Mouse (Mus musculus): ENCODE measurements around the gene Tagln2. TPM values are rescaled to one million over a fixed set of nuclear protein-coding genes. Genes with fewer than 3 reads are reported as not detected.

Gene Tagln2
- polyA plus RNA-seq, 1 experiment = 771 TPM

DNA sequence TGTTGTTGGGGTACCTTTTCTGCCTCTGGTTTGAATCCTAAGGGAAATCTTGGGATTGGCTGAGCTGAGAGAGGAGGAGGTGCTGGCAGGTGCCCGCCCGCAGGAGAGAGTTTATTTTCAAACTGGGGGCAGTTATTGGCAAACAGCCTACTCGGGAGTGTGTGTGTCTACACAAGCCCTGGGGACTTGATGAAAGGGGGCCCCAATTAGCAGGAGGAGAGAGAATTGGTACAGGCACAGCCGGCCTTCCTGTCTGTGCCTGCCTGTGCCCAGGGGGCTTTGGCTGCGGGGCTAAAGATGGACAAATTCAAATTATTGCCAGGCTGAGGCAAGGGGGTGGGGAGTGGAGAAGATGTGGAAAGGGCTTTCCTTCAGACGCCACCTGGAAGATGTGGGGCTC is 14.0 kb upstream of the Tagln2 start:
- no peak overlapping the region for H3ac ChIP-seq (ENCODE audit: control insufficient read depth, insufficient read length, low read depth)
- TF ChIP-seq FOSL1 (IDR thresholded peaks at IDR 0.05; ENCODE audit: insufficient read depth, low read length, poor library complexity, severe bottlenecking) (no peak), MAX (IDR thresholded peaks at IDR 0.05) (no peak), CTCF (IDR thresholded peaks at IDR 0.05; ENCODE audit: control insufficient read depth, insufficient read depth, insufficient read length) (no peak), CEBPB (IDR thresholded peaks at IDR 0.05; ENCODE audit: low read depth) (no peak), MYOG (IDR thresholded peaks at IDR 0.05; ENCODE audit: control insufficient read depth, extremely low read depth, insufficient read length) (no peak), MYOD1 (IDR thresholded peaks at IDR 0.05; ENCODE audit: control insufficient read depth, insufficient read length, low read depth) (no peak), USF1 (IDR thresholded peaks at IDR 0.05; ENCODE audit: low read depth) (no peak)
- H3K79me3 ChIP-seq (ENCODE audit: low read depth) = no peaks in the 10 kb centered on the region
- H3K79me2 ChIP-seq (ENCODE audit: control insufficient read depth, insufficient read depth) = no peaks in the 10 kb centered on the region
- no peaks in the 10 kb centered on the region for H3K36me3 ChIP-seq (ENCODE audit: control insufficient read depth, insufficient read depth)
- no peak overlapping the region for H3K4me3 ChIP-seq (ENCODE audit: insufficient read depth, poor library complexity, severe bottlenecking)
- no peaks in the 10 kb centered on the region for H3K27me3 ChIP-seq (ENCODE audit: control insufficient read depth, insufficient read depth, insufficient read length)

DNA sequence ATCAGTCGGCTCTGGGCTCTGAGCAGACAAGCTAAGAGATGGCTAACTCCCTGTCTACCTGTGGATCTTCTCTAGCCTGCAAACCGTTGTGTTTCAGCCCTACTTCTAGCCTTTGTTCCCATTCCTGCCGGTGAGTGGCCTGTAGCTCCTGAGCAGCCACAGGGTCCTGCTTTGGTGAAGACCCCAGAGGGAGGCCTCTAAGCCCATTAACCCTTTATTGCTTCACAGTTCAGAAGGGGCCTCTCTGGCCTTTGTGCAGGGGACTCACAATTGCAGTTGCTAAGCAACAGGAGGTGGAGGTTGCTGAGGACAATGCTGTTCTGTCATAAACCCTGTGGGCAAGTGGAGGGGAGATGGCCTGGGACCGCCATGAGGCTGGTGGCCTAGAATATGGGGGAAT is 13.6 kb upstream of the Tagln2 start:
- no peaks in the 10 kb centered on the region for H3K27me3 ChIP-seq (ENCODE audit: control insufficient read depth, insufficient read depth, insufficient read length)
- no peak overlapping the region for H3ac ChIP-seq (ENCODE audit: control insufficient read depth, insufficient read length, low read depth)
- no peak for TF ChIP-seq MAX (IDR thresholded peaks at IDR 0.05)
- no peak for TF ChIP-seq CEBPB (IDR thresholded peaks at IDR 0.05; ENCODE audit: low read depth)
- TF ChIP-seq FOSL1 (IDR thresholded peaks at IDR 0.05; ENCODE audit: insufficient read depth, low read length, poor library complexity, severe bottlenecking) = no peak
- no peak for TF ChIP-seq MYOG (IDR thresholded peaks at IDR 0.05; ENCODE audit: control insufficient read depth, extremely low read depth, insufficient read length)
- TF ChIP-seq CTCF (IDR thresholded peaks at IDR 0.05; ENCODE audit: control insufficient read depth, insufficient read depth, insufficient read length) = no peak
- TF ChIP-seq MYOD1 (IDR thresholded peaks at IDR 0.05; ENCODE audit: control insufficient read depth, insufficient read length, low read depth) = no peak
- no peak for TF ChIP-seq USF1 (IDR thresholded peaks at IDR 0.05; ENCODE audit: low read depth)
- no peaks in the 10 kb centered on the region for H3K36me3 ChIP-seq (ENCODE audit: control insufficient read depth, insufficient read depth)
- no peak overlapping the region for H3K4me3 ChIP-seq (ENCODE audit: insufficient read depth, poor library complexity, severe bottlenecking)
- H3K79me3 ChIP-seq (ENCODE audit: low read depth) = no peaks in the 10 kb centered on the region
- H3K79me2 ChIP-seq (ENCODE audit: control insufficient read depth, insufficient read depth) = no peaks in the 10 kb centered on the region

GRCm38 (mm10) chr1:172486651-172487050 is 13.2 kb upstream of the Tagln2 start:
- H3K79me2 ChIP-seq (ENCODE audit: control insufficient read depth, insufficient read depth) = no peaks in the 10 kb centered on the region
- no peak overlapping the region for H3ac ChIP-seq (ENCODE audit: control insufficient read depth, insufficient read length, low read depth)
- no peaks in the 10 kb centered on the region for H3K27me3 ChIP-seq (ENCODE audit: control insufficient read depth, insufficient read depth, insufficient read length)
- TF ChIP-seq MAX (IDR thresholded peaks at IDR 0.05) (no peak), FOSL1 (IDR thresholded peaks at IDR 0.05; ENCODE audit: insufficient read depth, low read length, poor library complexity, severe bottlenecking) (no peak), MYOG (IDR thresholded peaks at IDR 0.05; ENCODE audit: control insufficient read depth, extremely low read depth, insufficient read length) (no peak), CTCF (IDR thresholded peaks at IDR 0.05; ENCODE audit: control insufficient read depth, insufficient read depth, insufficient read length) (no peak), USF1 (IDR thresholded peaks at IDR 0.05; ENCODE audit: low read depth) (no peak)
- H3K36me3 ChIP-seq (ENCODE audit: control insufficient read depth, insufficient read depth) = no peaks in the 10 kb centered on the region
- no peak overlapping the region for H3K4me3 ChIP-seq (ENCODE audit: insufficient read depth, poor library complexity, severe bottlenecking)
- H3K79me3 ChIP-seq (ENCODE audit: low read depth) = no peaks in the 10 kb centered on the region

DNA sequence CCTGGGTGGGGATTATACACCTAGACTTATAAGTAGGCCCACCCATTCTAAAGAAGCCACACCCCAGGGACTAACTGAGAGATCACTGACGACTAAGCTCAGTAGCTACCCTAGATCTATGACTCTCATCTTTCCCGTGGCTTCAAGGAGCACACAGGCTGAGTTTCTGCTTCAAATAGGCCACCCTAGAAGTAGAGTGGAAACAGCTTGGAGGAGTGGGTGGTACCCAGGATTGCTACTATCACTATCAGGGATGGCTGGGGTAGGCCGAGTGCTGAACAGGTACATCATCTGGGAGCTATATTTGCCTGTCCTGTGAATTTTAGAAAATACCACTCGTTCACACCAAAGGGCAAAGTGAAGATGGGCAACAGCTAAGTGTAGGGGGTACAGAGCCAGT is 12.0 kb upstream of the Tagln2 start:
- Histone ChIP-seq H3K79me3 (ENCODE audit: low read depth) (no peaks in the 10 kb centered on the region), H3K4me3 (ENCODE audit: insufficient read depth, poor library complexity, severe bottlenecking) (no peak overlapping the region), H3K36me3 (ENCODE audit: control insufficient read depth, insufficient read depth) (no peaks in the 10 kb centered on the region), H3K79me2 (ENCODE audit: control insufficient read depth, insufficient read depth) (no peaks in the 10 kb centered on the region), H3K27me3 (ENCODE audit: control insufficient read depth, insufficient read depth, insufficient read length) (no peaks in the 10 kb centered on the region), H3ac (ENCODE audit: control insufficient read depth, insufficient read length, low read depth) (no peak overlapping the region)
- TF ChIP-seq CTCF (IDR thresholded peaks at IDR 0.05; ENCODE audit: control insufficient read depth, insufficient read depth, insufficient read length) (no peak), CEBPB (IDR thresholded peaks at IDR 0.05; ENCODE audit: low read depth) (no peak), MYOD1 (IDR thresholded peaks at IDR 0.05; ENCODE audit: control insufficient read depth, insufficient read length, low read depth) (no peak), MYOG (IDR thresholded peaks at IDR 0.05; ENCODE audit: control insufficient read depth, extremely low read depth, insufficient read length) (no peak), USF1 (IDR thresholded peaks at IDR 0.05; ENCODE audit: low read depth) (no peak), MAX (IDR thresholded peaks at IDR 0.05) (no peak), FOSL1 (IDR thresholded peaks at IDR 0.05; ENCODE audit: insufficient read depth, low read length, poor library complexity, severe bottlenecking) (no peak)

GRCm38 (mm10) chr1:172488831-172489230 is 11.0 kb upstream of the Tagln2 start:
- TF ChIP-seq CEBPB (IDR thresholded peaks at IDR 0.05; ENCODE audit: low read depth) (no peak), USF1 (IDR thresholded peaks at IDR 0.05; ENCODE audit: low read depth) (no peak), MYOD1 (IDR thresholded peaks at IDR 0.05; ENCODE audit: control insufficient read depth, insufficient read length, low read depth) (no peak), MAX (IDR thresholded peaks at IDR 0.05) (no peak), CTCF (IDR thresholded peaks at IDR 0.05; ENCODE audit: control insufficient read depth, insufficient read depth, insufficient read length) (no peak), FOSL1 (IDR thresholded peaks at IDR 0.05; ENCODE audit: insufficient read depth, low read length, poor library complexity, severe bottlenecking) (no peak), MYOG (IDR thresholded peaks at IDR 0.05; ENCODE audit: control insufficient read depth, extremely low read depth, insufficient read length) (no peak)
- Histone ChIP-seq H3ac (ENCODE audit: control insufficient read depth, insufficient read length, low read depth) (no peak overlapping the region), H3K27me3 (ENCODE audit: control insufficient read depth, insufficient read depth, insufficient read length) (no peaks in the 10 kb centered on the region), H3K4me3 (ENCODE audit: insufficient read depth, poor library complexity, severe bottlenecking) (no peak overlapping the region), H3K79me3 (ENCODE audit: low read depth) (no peaks in the 10 kb centered on the region), H3K79me2 (ENCODE audit: control insufficient read depth, insufficient read depth) (no peaks in the 10 kb centered on the region), H3K36me3 (ENCODE audit: control insufficient read depth, insufficient read depth) (no peaks in the 10 kb centered on the region)
